Mouse (Mus musculus) midbrain, embryonic 12.5 days (tissue): ENCODE measurements at regions not wholly inside any gene's neighbourhood (a gene's known extent, or its start where the extent isn't known, plus 50 kb on each side); places are given as distances from the start of the nearest gene placed in this dataset.

ENCODE experiments used
- ATAC-seq: fragments of 200-750 bp; cut with Nextera tagmentation; 2 replicates; pipeline ENCODE4 v1.8.0; 2017; ENCODE audit warnings: low read depth, moderate TSS enrichment, moderate library complexity; ENCODE audit not compliant: low FRiP score
- H3K27ac ChIP-seq: fragments of 300-500 bp; sonication (generic); replicated peaks from 2 replicates; pipeline ENCODE4 v1.5.1; 2016; ENCODE audit warnings: mild to moderate bottlenecking
- H3K27me3 ChIP-seq: fragments of 300-500 bp; sonication (generic); 2 replicates; pipeline ENCODE4 v1.6.1; 2016; ENCODE audit warnings: mild to moderate bottlenecking
- H3K36me3 ChIP-seq: fragments of 300-500 bp; sonication (generic); 2 replicates; pipeline ENCODE4 v1.6.1; 2016
- H3K4me1 ChIP-seq: fragments of 300-500 bp; sonication (generic); 2 replicates; pipeline ENCODE4 v1.6.1; 2016
- H3K4me2 ChIP-seq: fragments of 300-500 bp; sonication (generic); replicated peaks from 2 replicates; pipeline ENCODE4 v1.6.1; 2016; ENCODE audit warnings: mild to moderate bottlenecking, moderate library complexity
- H3K4me3 ChIP-seq: fragments of 300-500 bp; sonication (generic); 2 replicates; pipeline ENCODE4 v1.5.1; 2016; ENCODE audit warnings: mild to moderate bottlenecking
- H3K9ac ChIP-seq: fragments of 300-500 bp; sonication (generic); replicated peaks from 2 replicates; pipeline ENCODE4 v1.6.1; 2016; ENCODE audit warnings: mild to moderate bottlenecking, moderate library complexity
- H3K9me3 ChIP-seq: fragments of 300-500 bp; sonication (generic); 2 replicates; pipeline ENCODE4 v1.6.1; 2016; ENCODE audit warnings: mild to moderate bottlenecking
- WGBS: fragments of 180-500 bp; shearing (Covaris S2); methylation state at CpG from one replicate; pipeline ENCODE4 v1.1.7; 2016; 5-methylcytosine and 5-hydroxymethylcytosine counted together

- H3K9me3 ChIP-seq, result no peaks in the 10 kb centered on the region
- H3K9ac ChIP-seq, result no peak overlapping the region
- no peak overlapping the region for H3K4me2 ChIP-seq
- no peaks in the 10 kb centered on the region for H3K36me3 ChIP-seq
- 81% methylated on average over 6 of the region's 6 CpGs for WGBS
- H3K27ac ChIP-seq, result no peak overlapping the region
- H3K4me3 ChIP-seq, result no peak overlapping the region
- ATAC-seq, result no peak
- no peaks in the 10 kb centered on the region for H3K4me1 ChIP-seq
- H3K27me3 ChIP-seq, result no peaks in the 10 kb centered on the region
Measured at GRCm38 (mm10) chr11:8219911-8220310, 444.4 kb downstream of the Tns3 start.

GRCm38 (mm10) chr11:8215634-8216033, 448.7 kb downstream of the Tns3 start:
- Histone ChIP-seq H3K9me3 (no peaks in the 10 kb centered on the region), H3K9ac (no peak overlapping the region), H3K4me1 (no peaks in the 10 kb centered on the region), H3K4me3 (no peak overlapping the region), H3K4me2 (no peak overlapping the region), H3K27ac (no peak overlapping the region), H3K36me3 (no peaks in the 10 kb centered on the region), H3K27me3 (no peaks in the 10 kb centered on the region)
- WGBS, result 69% methylated on average over 7 of the region's 7 CpGs
- ATAC-seq, result no peak

- Histone ChIP-seq H3K4me2 (no peak overlapping the region), H3K27ac (no peak overlapping the region), H3K9me3 (no peaks in the 10 kb centered on the region), H3K9ac (no peak overlapping the region), H3K36me3 (no peaks in the 10 kb centered on the region), H3K27me3 (no peaks in the 10 kb centered on the region), H3K4me1 (no peaks in the 10 kb centered on the region), H3K4me3 (no peak overlapping the region)
- ATAC-seq, result no peak
- 61% methylated on average over 2 of the region's 2 CpGs for WGBS
Measured at GRCm38 (mm10) chr11:8214305-8214903, 449.9 kb downstream of the Tns3 start.

GRCm38 (mm10) chr11:8213130-8213529, 451.2 kb downstream of the Tns3 start:
- H3K4me1 ChIP-seq, result no peaks in the 10 kb centered on the region
- no peak overlapping the region for H3K4me3 ChIP-seq
- H3K36me3 ChIP-seq, result no peaks in the 10 kb centered on the region
- H3K27me3 ChIP-seq, result no peaks in the 10 kb centered on the region
- no peak for ATAC-seq
- H3K27ac ChIP-seq, result no peak overlapping the region
- no peak overlapping the region for H3K4me2 ChIP-seq
- H3K9me3 ChIP-seq, result no peaks in the 10 kb centered on the region
- 88% methylated on average over 3 of the region's 3 CpGs for WGBS
- no peak overlapping the region for H3K9ac ChIP-seq

GRCm38 (mm10) chr11:8212714-8213113, 451.6 kb downstream of the Tns3 start:
- H3K27ac ChIP-seq, result no peak overlapping the region
- 49% methylated on average over 4 of the region's 4 CpGs for WGBS
- ATAC-seq, result peak; percentile 86

GRCm38 (mm10) chr11:8209041-8209440, 455.3 kb downstream of the Tns3 start:
- ATAC-seq, result no peak
- Histone ChIP-seq H3K36me3 (no peaks in the 10 kb centered on the region), H3K4me2 (no peak overlapping the region), H3K9ac (no peak overlapping the region), H3K4me1 (no peaks in the 10 kb centered on the region), H3K27ac (no peak overlapping the region), H3K9me3 (no peaks in the 10 kb centered on the region), H3K27me3 (no peaks in the 10 kb centered on the region), H3K4me3 (no peak overlapping the region)
- 95% methylated on average over 2 of the region's 2 CpGs for WGBS

More at GRCm38 (mm10) chr11:8212714-8213113, 451.6 kb downstream of the Tns3 start:
- no peaks in the 10 kb centered on the region for H3K27me3 ChIP-seq
- H3K4me3 ChIP-seq, result no peak overlapping the region
- H3K9me3 ChIP-seq, result no peaks in the 10 kb centered on the region
- no peak overlapping the region for H3K4me2 ChIP-seq
- no peak overlapping the region for H3K9ac ChIP-seq
- no peaks in the 10 kb centered on the region for H3K4me1 ChIP-seq
- no peaks in the 10 kb centered on the region for H3K36me3 ChIP-seq

GRCm38 (mm10) chr11:8199293-8199692, 465.0 kb downstream of the Tns3 start:
- 76% methylated on average over 8 of the region's 8 CpGs for WGBS
- Histone ChIP-seq H3K4me2 (no peak overlapping the region), H3K9me3 (no peaks in the 10 kb centered on the region), H3K4me1 (no peaks in the 10 kb centered on the region), H3K36me3 (no peaks in the 10 kb centered on the region), H3K9ac (no peak overlapping the region), H3K27me3 (no peaks in the 10 kb centered on the region), H3K4me3 (no peak overlapping the region), H3K27ac (no peak overlapping the region)
- ATAC-seq, result no peak
